Mouse (Mus musculus): ENCODE results near the gene Rom1.
"Not testable (repeated sequence)": the region's sequence is repeated elsewhere in the genome, so short reads cannot be mapped to it uniquely, and the experiment has no call there.

Rom1 gene

GRCm38 (mm10) chr19:8897865-8898495, 31.2 kb downstream of the Rom1 start, which contains the start of gene Ganab:
TSS of gene Ganab (plus strand) at chr19:8898071.
- DNase-seq (ENCODE audit: extremely low read depth, low read depth) = peak; percentile 91

DNA sequence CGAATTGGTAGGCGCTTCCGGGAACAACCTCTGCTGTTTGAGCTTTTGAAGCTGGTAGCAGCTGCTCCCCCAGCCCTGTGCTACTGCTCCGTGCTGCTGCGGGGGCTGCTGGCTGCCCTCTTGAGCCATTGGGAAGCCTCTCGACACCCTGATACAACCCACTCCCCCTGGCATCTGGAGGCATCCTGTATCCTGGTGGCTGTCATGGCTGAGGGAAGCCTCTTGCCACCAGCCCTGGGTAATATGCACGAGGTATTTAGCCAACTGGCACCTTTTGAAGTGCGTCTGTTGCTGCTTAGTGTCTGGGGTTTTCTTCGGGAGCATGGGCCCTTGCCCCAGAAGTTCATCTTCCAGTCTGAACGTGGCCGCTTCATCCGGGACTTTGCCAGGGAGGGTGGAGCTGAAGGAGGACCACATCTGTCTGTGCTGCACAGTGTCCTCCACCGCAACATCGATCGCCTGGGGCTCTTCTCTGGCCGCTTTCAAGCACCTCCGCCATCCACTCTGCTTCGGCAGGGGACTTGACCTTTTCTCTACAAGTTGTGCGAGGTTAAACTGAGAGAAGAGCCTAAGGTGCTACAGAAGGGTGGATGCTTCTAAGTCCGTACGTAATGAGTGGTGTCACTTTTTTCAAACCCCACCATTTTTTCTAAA, 31.8 kb downstream of the Rom1 start:
- DNase-seq (ENCODE audit: extremely low read depth, low read depth) = not testable (repeated sequence)

DNA sequence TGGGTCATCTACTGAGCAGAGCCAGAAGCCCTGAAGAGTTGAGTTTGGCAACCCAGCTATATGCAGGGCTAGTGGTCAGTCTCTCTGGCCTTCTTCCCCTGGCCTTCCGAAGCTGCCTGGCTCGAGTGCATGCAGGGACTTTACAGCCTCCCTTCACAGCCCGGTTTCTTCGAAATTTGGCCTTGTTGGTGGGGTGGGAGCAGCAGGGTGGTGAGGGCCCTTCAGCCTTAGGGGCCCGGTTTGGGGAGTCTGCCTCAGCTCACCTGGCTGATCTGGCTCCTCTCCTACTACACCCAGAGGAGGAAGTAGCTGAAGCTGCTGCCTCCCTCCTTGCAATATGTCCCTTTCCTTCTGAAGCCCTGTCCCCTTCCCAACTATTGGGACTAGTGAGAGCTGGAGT, 32.9 kb downstream of the Rom1 start:
- DNase-seq (ENCODE audit: extremely low read depth, low read depth) = not testable (repeated sequence)

- DNase-seq (ENCODE audit: extremely low read depth, low read depth) = no peak
These were observed 33.7 kb downstream of the Rom1 start for GRCm38 (mm10) chr19:8895397-8895960.

- DNase-seq (ENCODE audit: extremely low read depth, low read depth) = peak; percentile 85
These were observed 36.1 kb downstream of the Rom1 start, which contains the start of gene Ints5 for GRCm38 (mm10) chr19:8892829-8893766. TSS of gene Ints5 (plus strand) at chr19:8893005.

- peak; percentile 92 for DNase-seq (ENCODE audit: extremely low read depth, low read depth)
These were observed 40.4 kb downstream of the Rom1 start, which contains the start of the genes 1810009A15Rik and Gm49416 for GRCm38 (mm10) chr19:8888511-8889385. TSS of gene 1810009A15Rik (plus strand) at chr19:8888853. TSS of gene Gm49416 (plus strand) at chr19:8888926.

DNA sequence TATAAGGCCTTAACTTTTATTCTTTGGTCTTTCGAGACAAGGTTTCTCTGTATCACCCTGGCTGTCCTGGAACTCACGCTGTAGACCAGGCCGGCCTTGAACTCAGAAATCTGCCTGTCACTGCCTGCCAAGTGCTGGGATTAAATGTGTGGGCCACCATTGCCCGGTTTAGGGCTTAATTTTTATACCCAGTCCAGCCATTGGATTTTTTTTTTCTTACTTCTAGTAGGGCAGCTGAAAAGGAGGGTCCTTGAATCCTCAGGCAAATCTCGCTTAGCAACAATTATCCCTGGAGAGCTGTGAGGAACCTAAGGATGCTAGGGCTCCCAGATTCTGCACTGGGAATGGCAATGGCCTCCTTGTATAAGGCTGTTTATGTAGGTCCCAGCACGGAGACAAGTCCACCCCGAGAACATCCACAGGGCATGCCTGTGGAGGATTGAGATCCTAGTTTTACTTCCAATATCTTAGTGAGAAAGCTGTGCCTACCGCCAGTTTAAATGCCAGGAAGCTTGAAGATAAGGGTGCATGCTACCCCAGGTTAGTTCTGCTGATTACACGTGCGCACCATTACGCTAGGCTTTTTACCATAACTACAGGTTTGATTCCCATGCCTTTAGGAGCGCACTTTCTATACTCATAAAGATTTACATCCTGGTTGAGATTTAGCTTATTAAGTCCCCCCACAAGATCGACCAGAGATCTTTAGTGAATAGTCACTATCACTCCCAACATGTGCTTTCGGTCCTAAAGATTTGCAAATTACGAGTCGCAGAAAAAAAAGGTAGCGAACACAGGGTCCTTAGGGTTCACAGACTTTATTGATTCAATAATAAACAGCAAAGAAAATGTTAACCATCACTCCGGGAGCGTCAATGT, 41.3 kb downstream of the Rom1 start:
- DNase-seq (ENCODE audit: extremely low read depth, low read depth) = no peak

DNA sequence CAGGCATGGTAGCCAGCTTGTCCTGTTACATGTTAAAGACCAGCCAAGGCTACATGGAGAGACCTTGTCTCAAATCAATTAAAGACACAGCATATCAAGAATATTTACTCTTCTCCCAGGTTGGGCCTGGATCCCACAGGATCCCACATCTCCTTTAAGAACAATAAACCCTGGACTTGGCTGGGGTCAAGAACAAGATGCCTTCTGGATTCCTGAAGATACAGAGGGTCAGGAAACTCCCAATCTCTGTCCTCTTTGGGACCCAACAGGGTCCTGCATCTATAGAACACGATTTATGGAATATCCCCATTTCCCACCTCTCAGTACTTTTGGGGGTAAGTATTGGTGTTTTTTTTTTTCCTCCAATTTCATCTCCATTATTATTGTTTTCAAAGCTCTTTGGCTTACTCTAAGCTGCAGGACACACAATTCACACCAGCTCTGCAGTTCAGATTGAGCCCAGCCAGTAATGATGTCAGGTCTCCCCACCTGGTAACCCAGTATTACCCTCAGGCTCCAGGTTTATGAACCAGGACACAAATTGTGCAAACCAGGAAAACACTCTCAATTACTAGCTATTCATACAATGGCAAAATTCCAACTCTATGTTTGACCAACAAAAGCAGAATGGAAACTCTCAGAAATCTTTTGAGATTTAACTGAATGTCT, 42.1 kb downstream of the Rom1 start:
- no peak for DNase-seq (ENCODE audit: extremely low read depth, low read depth)

DNA sequence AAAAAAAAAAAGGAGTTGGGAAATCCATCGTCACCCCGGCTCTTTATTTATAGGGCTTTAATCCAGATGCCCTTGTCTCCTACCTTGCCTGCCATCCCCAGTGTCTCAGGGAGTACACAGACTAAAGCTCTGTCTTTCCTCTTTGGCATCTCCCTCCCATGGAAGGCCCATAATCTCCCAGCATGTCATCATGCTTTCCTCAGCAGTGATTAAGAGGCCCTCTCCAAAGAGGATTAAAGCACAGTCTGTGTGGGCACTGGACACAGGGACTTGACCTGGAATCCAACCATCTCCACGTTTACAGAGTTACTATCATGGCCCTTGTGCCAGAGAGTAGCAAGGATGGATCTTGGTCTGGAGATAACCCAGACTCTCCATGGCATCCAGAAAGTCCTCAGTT, 45.5 kb downstream of the Rom1 start, which contains the start of the genes Lbhd1 and Gm49403:
Gene Lbhd1 (plus strand): TSS at position 117 of the 400 bp plus-strand sequence.
Gene Gm49403 (plus strand): TSS at position 315 of the 400 bp plus-strand sequence.
- no peak for DNase-seq (ENCODE audit: extremely low read depth, low read depth)

DNA sequence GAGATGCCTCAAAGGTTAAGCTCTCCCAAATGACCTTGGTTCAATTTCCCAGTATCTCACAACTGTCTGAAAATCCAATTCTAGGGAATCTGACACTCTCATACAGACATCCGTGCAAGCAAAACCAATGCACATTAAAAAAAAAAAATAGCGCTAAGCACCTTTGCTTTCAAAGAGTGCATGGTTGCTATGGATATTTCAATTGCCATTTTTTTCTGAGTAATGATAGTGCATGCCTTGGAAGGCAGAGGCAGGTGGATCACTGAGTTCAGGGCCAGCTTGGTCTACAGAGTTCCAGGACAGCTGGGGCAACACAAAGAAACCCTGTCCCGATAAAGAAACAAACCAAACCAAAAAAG, 48.1 kb downstream of the Rom1 start:
- no peak for DNase-seq (ENCODE audit: extremely low read depth, low read depth)

DNA sequence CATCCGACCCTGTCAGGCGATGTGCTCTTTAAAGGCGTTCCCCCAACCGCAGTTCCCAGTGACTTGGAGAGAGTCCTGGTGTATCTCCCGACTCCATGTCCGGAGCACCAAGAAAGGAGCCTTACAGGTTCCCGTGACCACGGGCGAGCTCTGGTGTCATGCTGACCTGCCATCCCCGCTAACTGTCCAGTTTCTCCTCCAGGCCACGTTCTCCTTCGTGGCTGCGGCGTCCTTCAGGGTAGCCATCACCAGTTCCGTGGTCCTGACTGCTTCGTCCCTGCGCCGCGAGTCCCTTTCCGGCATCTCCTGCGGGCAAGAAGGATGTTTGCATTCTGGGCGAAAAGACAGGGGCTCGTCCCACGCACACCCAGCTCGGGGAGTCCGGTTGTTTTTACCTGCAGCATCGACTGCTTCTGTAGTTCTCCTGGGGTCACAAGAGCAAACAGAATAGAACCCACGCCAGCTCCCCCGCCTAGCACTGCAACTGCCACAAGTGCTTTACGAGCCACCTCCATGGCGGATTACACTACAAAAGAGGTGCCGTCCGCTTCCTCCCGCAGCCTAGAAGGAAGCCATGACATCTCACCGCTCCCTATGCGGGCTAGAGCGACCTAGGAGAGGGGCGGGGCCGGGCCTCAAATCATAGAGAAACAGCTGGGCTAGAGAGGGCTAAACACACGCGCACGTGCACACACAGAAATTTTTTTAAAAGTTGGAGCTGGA, 48.7 kb downstream of the Rom1 start, which contains the start of gene Uqcc3:
Gene Uqcc3 (minus strand): TSS at position 613 of the 723 bp plus-strand sequence.
- peak; percentile 81 for DNase-seq (ENCODE audit: extremely low read depth, low read depth)

Data from MEL-GATA-1-ER (cell line).